Comparison of ENCODE assay signal across 20 mouse cellular contexts in genomic region chr2:133338150-133338549, GRCm38 (mm10).
"Had no signal": no experiment of that assay in that cellular context is flagged by ENCODE, and none has a peak within 500 bp of the region (broad histone marks: within the 10 kb centered on the region; RNA-seq: fewer than 3 reads in every experiment).

No protein-coding gene starts in this region.

- DNase-seq: lung, adult 18-20 months; lung, embryonic 14.5 days; lung, postnatal 10 days; lung, postnatal 4 days; midbrain, embryonic 14.5 days; retina, postnatal 1 day; right cerebral cortex, adult 18-20 months; right cerebral cortex, postnatal 25 days; right cerebral cortex, postnatal 4 days; thymus, adult 2 months; thymus, postnatal 25 days; thymus, postnatal 4 days had no signal

- H3K27me3 ChIP-seq: neural tube, embryonic 13.5 days; neural tube, embryonic 15.5 days; stomach, embryonic 15.5 days had no signal

- H3K9ac ChIP-seq: lung, embryonic 14.5 days; midbrain, embryonic 12.5 days; neural tube, embryonic 13.5 days; neural tube, embryonic 15.5 days; stomach, embryonic 15.5 days had no signal

- H3K4me3 ChIP-seq: midbrain, embryonic 10.5 days; midbrain, embryonic 12.5 days; myocyte; neural tube, embryonic 13.5 days; neural tube, embryonic 15.5 days; stomach, embryonic 15.5 days had no signal

- H3K36me3 ChIP-seq: midbrain, embryonic 10.5 days; midbrain, embryonic 12.5 days; neural tube, embryonic 13.5 days; neural tube, embryonic 15.5 days; stomach, embryonic 15.5 days had no signal

- ATAC-seq: midbrain, embryonic 16.5 days had no signal

- H3K9me3 ChIP-seq: midbrain, embryonic 10.5 days; midbrain, embryonic 12.5 days; neural tube, embryonic 13.5 days; neural tube, embryonic 15.5 days; stomach, embryonic 15.5 days had no signal

- H3K4me1 ChIP-seq: midbrain, embryonic 10.5 days; midbrain, embryonic 12.5 days; neural tube, embryonic 13.5 days; neural tube, embryonic 15.5 days; stomach, embryonic 15.5 days had no signal

- H3K27ac ChIP-seq: midbrain, embryonic 10.5 days; midbrain, embryonic 12.5 days; neural tube, embryonic 13.5 days; neural tube, embryonic 15.5 days; stomach, embryonic 15.5 days; stomach, postnatal 0 days had no signal

- H3K4me2 ChIP-seq: lung, embryonic 14.5 days; midbrain, embryonic 12.5 days; neural tube, embryonic 13.5 days; neural tube, embryonic 15.5 days; stomach, embryonic 15.5 days had no signal
